Mouse (Mus musculus) CH12.LX (cell line): ENCODE measurements around the gene Mfsd11. TPM values are rescaled to one million over a fixed set of nuclear protein-coding genes. Genes with fewer than 3 reads are reported as not detected.
A peak's percentile ranks its signal among the peaks of the same experiment; 100 is the strongest.

ENCODE experiments used
- DNase-seq: peaks from one replicate; pipeline ENCODE4 v3.0.0-alpha.2; 2013; ENCODE audit errors: extremely low read depth
- H3K27ac ChIP-seq: 2 replicates; pipeline ENCODE4 v1.5.1; 2012; ENCODE audit warnings: low read depth, mild to moderate bottlenecking, control low read depth, moderate library complexity; ENCODE audit not compliant: insufficient read depth
- H3K27me3 ChIP-seq: replicated peaks from 2 replicates; pipeline ENCODE3; 2012; ENCODE audit warnings: inconsistent platforms
- H3K36me3 ChIP-seq, 2 experiments: replicated peaks in 1 of 2; 2 replicates each; pipeline versions ENCODE3 to v1.6.1; 2012; ENCODE audit warnings: inconsistent platforms in 1 of 2, low read length in 1 of 2, mild to moderate bottlenecking in 1 of 2, mixed read lengths in 1 of 2, moderate library complexity in 1 of 2; ENCODE audit not compliant: control insufficient read depth in 1 of 2, insufficient read depth in 1 of 2
- H3K4me1 ChIP-seq, 2 experiments: 2 replicates each; pipeline ENCODE4 v1.6.1; 2012; ENCODE audit warnings: inconsistent platforms in 1 of 2, moderate library complexity in 1 of 2; ENCODE audit not compliant: insufficient read depth in 2 of 2, control insufficient read depth in 1 of 2
- H3K4me2 ChIP-seq: 2 replicates; pipeline ENCODE4 v1.6.1; 2012; ENCODE audit warnings: low read depth, mild to moderate bottlenecking, control low read depth; ENCODE audit not compliant: poor library complexity, insufficient read depth, severe bottlenecking
- H3K4me3 ChIP-seq, 3 experiments: fragments of 150-350 bp in 1 of 3; sonication (generic) in 1 of 3; replicated peaks in 1 of 3; 2 replicates each; pipeline versions ENCODE3 to v1.5.1; 2011 to 2012; ENCODE audit warnings: low read depth in 2 of 3, low read length in 2 of 3, mild to moderate bottlenecking in 2 of 3, moderate library complexity in 2 of 3, control low read depth in 1 of 3, improper control_type of control experiment in 1 of 3, inconsistent platforms in 1 of 3, mixed read lengths in 1 of 3; ENCODE audit not compliant: poor library complexity in 1 of 3
- H3K79me2 ChIP-seq: replicated peaks from 2 replicates; pipeline ENCODE4 v1.6.1; 2012; ENCODE audit warnings: mild to moderate bottlenecking, moderate library complexity; ENCODE audit not compliant: control insufficient read depth, poor library complexity, insufficient read depth, severe bottlenecking; ENCODE audit errors: extremely low read depth
- H3K9ac ChIP-seq: 2 replicates; pipeline ENCODE4 v1.6.1; 2012; ENCODE audit warnings: low read depth, mild to moderate bottlenecking, control low read depth, moderate library complexity; ENCODE audit not compliant: insufficient read depth
- H3K9me3 ChIP-seq: replicated peaks from 2 replicates; pipeline ENCODE3; 2012; ENCODE audit warnings: low read length, inconsistent platforms, mixed read lengths
- CHD2 ChIP-seq: IDR thresholded peaks from 2 replicates; pipeline ENCODE4 v1.6.1; 2011; ENCODE audit warnings: low read length, improper control_type of control experiment
- E2F4 ChIP-seq: IDR thresholded peaks from 2 replicates; pipeline ENCODE4 v1.6.1; 2011; ENCODE audit warnings: low read depth, low read length, improper control_type of control experiment; ENCODE audit not compliant: insufficient replicate concordance
- JUN ChIP-seq: IDR thresholded peaks from 2 replicates; pipeline ENCODE4 v1.6.1; 2011; ENCODE audit warnings: low read depth, mild to moderate bottlenecking, low read length, improper control_type of control experiment, moderate library complexity; ENCODE audit not compliant: insufficient read depth
- JUND ChIP-seq: conservative IDR thresholded peaks from 2 replicates; pipeline ENCODE4 v1.6.1; 2011; ENCODE audit warnings: low read depth, low read length, improper control_type of control experiment
- KAT2A ChIP-seq: IDR thresholded peaks from 2 replicates; pipeline ENCODE4 v1.6.1; 2012; ENCODE audit warnings: low read length, improper control_type of control experiment, inconsistent platforms; ENCODE audit not compliant: insufficient replicate concordance
- MAX ChIP-seq: IDR thresholded peaks from 2 replicates; pipeline ENCODE4 v1.6.1; 2011; ENCODE audit warnings: low read length, improper control_type of control experiment
- MEF2A ChIP-seq: IDR thresholded peaks from 2 replicates; pipeline ENCODE4 v1.6.1; 2014; ENCODE audit warnings: low read depth, mild to moderate bottlenecking, inconsistent platforms, low read length, improper control_type of control experiment, borderline replicate concordance
- MXI1 ChIP-seq: IDR thresholded peaks from 2 replicates; pipeline ENCODE4 v1.6.1; 2011; ENCODE audit warnings: mild to moderate bottlenecking, low read depth, low read length, improper control_type of control experiment
- MYC ChIP-seq: IDR thresholded peaks from 2 replicates; pipeline ENCODE4 v1.6.1; 2011; ENCODE audit warnings: low read depth, mild to moderate bottlenecking, improper control_type of control experiment, low read length
- POLR2A ChIP-seq: IDR thresholded peaks from 2 replicates; pipeline ENCODE4 v1.6.1; 2011; ENCODE audit warnings: low read depth, mild to moderate bottlenecking, improper control_type of control experiment, low read length
- TBP ChIP-seq: conservative IDR thresholded peaks from 2 replicates; pipeline ENCODE4 v1.6.1; 2011; ENCODE audit warnings: low read depth, low read length, improper control_type of control experiment
- UBTF ChIP-seq: IDR thresholded peaks from 2 replicates; pipeline ENCODE4 v1.6.1; 2012; ENCODE audit warnings: low read depth, mild to moderate bottlenecking, inconsistent platforms, low read length, improper control_type of control experiment, moderate library complexity
- USF1 ChIP-seq: IDR thresholded peaks from 2 replicates; pipeline ENCODE4 v1.6.1; 2014; ENCODE audit warnings: low read depth, mild to moderate bottlenecking, inconsistent platforms, low read length, improper control_type of control experiment
- USF2 ChIP-seq: conservative IDR thresholded peaks from 2 replicates; pipeline ENCODE4 v1.6.1; 2011; ENCODE audit warnings: low read depth, low read length, improper control_type of control experiment
- dilution Hi-C: fragments of 300-500 bp; cut with MboI; formaldehyde crosslinking; loops from 2 replicates; pipeline ENCODE4 v1.14.3; 2020; ENCODE audit warnings: low sequenced_read_pairs; ENCODE audit not compliant: extremely low pct_unique_long_range_greater_than_20kb, extremely low pct_ligation_motif_present
- in situ Hi-C: fragments of 300-500 bp; cut with MboI; formaldehyde crosslinking; loops from 3 replicates; pipeline ENCODE4 v1.14.3; 2019; ENCODE audit warnings: low sequenced_read_pairs, low pct_ligation_motif_present, low pct_unique_long_range_greater_than_20kb, mixed read lengths
- polyA plus RNA-seq: library from polyadenylated mRNA; unstranded; fragments of >175 nt; gene quantifications from 2 replicates; pipeline ENCODE4 v1.2.1, GENCODE M21; 2012; ENCODE audit warnings: low read depth; ENCODE audit not compliant: insufficient read length
- total RNA-seq, 2 experiments: library from RNA; depleted of rRNA; stranded (reverse); fragments of 300-350 nt in 1 of 2; fragments of >200 nt in 1 of 2; gene quantifications; 2 replicates each; pipeline ENCODE4 v1.2.3; 2012 to 2014

Gene Mfsd11
- total and polyA plus RNA-seq, 3 experiments = 4.1 to 17.7 (median 13.2) TPM

- DNase-seq = peak; percentile 97
- dilution Hi-C loops = no loop called here
- H3K9ac ChIP-seq = peak overlapping the region; percentile 89
- H3K9me3 ChIP-seq = no peaks in the 10 kb centered on the region
- no peaks in the 10 kb centered on the region for H3K27me3 ChIP-seq
- peaks cover 38% of the 10 kb centered on the region for H3K79me2 ChIP-seq
- peak overlapping the region; percentile 91 for H3K27ac ChIP-seq
- H3K4me2 ChIP-seq = no peak overlapping the region
- H3K4me3 ChIP-seq = peak overlapping the region; percentile 70 to 95 (median 82)
- no peak for TF ChIP-seq E2F4
- peak; percentile 98 for TF ChIP-seq USF2
- peak; percentile 37; the same call in 1 of the 2 replicates for TF ChIP-seq POLR2A
- no peak for TF ChIP-seq JUND
- TF ChIP-seq MEF2A = no peak
- TF ChIP-seq KAT2A = no peak
- no peak for TF ChIP-seq USF1
- TF ChIP-seq UBTF = 0 out of 2 replicates have a peak, but pooled peaks have one; percentile 26
- no peak for TF ChIP-seq MAX
- no peak for TF ChIP-seq MXI1
- no peak for TF ChIP-seq MYC
- no peak for TF ChIP-seq CHD2
- no peak for TF ChIP-seq TBP
- no peak for TF ChIP-seq JUN
- H3K36me3 ChIP-seq = peaks cover 24 to 40% of the 10 kb centered on the region in 2 experiments
- in situ Hi-C loops = no loop called here
- peaks cover 0 to 27% of the 10 kb centered on the region in 2 experiments; a peak in 2 of 4 replicates for H3K4me1 ChIP-seq
Observed at GRCm38 (mm10) chr11:116853512-116853928, 1.3 kb downstream of the Mfsd11 start.

GRCm38 (mm10) chr11:116854279-116854678 is 2.0 kb downstream of the Mfsd11 start:
- Histone ChIP-seq H3K27me3 (no peaks in the 10 kb centered on the region), H3K9me3 (no peaks in the 10 kb centered on the region), H3K79me2 (peaks cover 32% of the 10 kb centered on the region), H3K27ac (no peak overlapping the region), H3K4me2 (peak overlapping the region; percentile 97), H3K4me1 (peaks cover 0 to 20% of the 10 kb centered on the region in 2 experiments; a peak in 2 of 4 replicates), H3K36me3 (peaks cover 23 to 45% of the 10 kb centered on the region in 2 experiments), H3K4me3 (peak overlapping the region; percentile 70 to 95 (median 82)), H3K9ac (peak overlapping the region; percentile 89)
- no peak for DNase-seq
- in situ Hi-C loops = no loop called here
- dilution Hi-C loops = no loop called here
- TF ChIP-seq MYC = no peak
